In the genomic region with DNA sequence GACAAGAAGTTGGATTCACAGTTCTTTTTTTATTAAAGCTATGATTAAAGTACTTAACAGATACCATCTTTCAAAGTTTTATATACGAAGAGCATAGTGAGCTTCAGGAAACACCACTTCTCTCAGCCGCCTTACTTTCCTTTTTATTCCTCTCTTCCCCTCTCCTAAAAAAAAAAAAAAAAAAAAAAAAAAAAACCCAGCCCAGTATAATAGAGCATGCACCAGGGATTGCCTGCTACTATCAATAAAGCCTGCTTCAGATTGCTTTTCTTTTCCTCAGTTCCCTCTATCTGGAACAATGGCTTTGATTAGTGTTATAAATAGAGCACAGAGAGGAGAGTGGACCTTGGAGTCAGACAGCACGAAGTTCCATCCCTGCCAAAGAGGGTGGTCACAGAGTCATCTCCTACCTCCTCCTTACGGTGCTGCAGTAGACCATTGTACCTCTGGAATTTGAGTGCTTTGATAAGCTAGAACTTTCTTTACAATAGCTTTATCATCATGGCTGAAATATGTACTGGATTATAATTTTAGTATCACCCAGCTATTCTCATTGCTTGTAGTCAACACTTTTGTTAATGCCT, we compare ENCODE assay signal across 9 mouse cellular contexts. TPM values are rescaled to one million over a fixed set of nuclear protein-coding genes. Genes with fewer than 3 reads are reported as not detected.
DNase-seq lines count a peak whose midpoint lies in the region; ATAC-seq lines count a peak whose summit lies in the region.
"Had no signal": no experiment of that assay in that cellular context is flagged by ENCODE, and none has a peak within 500 bp of the region (broad histone marks: within the 10 kb centered on the region; RNA-seq: fewer than 3 reads in every experiment).

No protein-coding gene starts in this region.

- H3K27me3 ChIP-seq in heart, embryonic 14.5 days (ENCODE audit: control insufficient read depth, insufficient read depth, low read length): no peaks in the 10 kb centered on the region
- peaks cover 47% of the 10 kb centered on the region for H3K27me3 ChIP-seq in liver, embryonic 16.5 days (ENCODE audit: control insufficient read depth, insufficient read depth, low read depth, low read length)

- H3K9me3 ChIP-seq in heart, embryonic 14.5 days (ENCODE audit: control insufficient read depth, low read length): no peaks in the 10 kb centered on the region
- no peaks in the 10 kb centered on the region for H3K9me3 ChIP-seq in liver, embryonic 16.5 days (replicated peaks; ENCODE audit: control insufficient read depth, low read length)
- H3K9me3 ChIP-seq: G1E had no signal

- WGBS in heart, embryonic 14.5 days: 22% methylated on average over 4 of the region's 4 CpGs
- WGBS in liver, embryonic 16.5 days (ENCODE audit: insufficient replicate concordance): 36% methylated on average over 4 of the region's 4 CpGs

- peak overlapping the region; percentile 28 to 91; a peak in 3 of 4 replicates for H3K4me3 ChIP-seq in heart, embryonic 14.5 days (ENCODE audit: control insufficient read depth in 1 of 2, insufficient read depth in 1 of 2, low read depth in 1 of 2, low read length in 2 of 2)
- H3K4me3 ChIP-seq in liver, embryonic 16.5 days (ENCODE audit: low read depth, low read length): no peak overlapping the region

- no peak for ATAC-seq in heart, embryonic 14.5 days (ENCODE audit: insufficient number of reproducible peaks, insufficient read depth, low FRiP score, low read depth)
- ATAC-seq in liver, embryonic 16.5 days (ENCODE audit: low read depth): no peak
- ATAC-seq in activated CD4-positive, CD25-positive, alpha-beta regulatory T cell, adult 4 months: no peak

- H3K27ac ChIP-seq in heart, embryonic 14.5 days (replicated peaks in 1 of 2; ENCODE audit: control insufficient read depth in 1 of 2, insufficient read depth in 1 of 2, low read depth in 2 of 2, low read length in 2 of 2): peak overlapping the region; percentile 70 to 76
- no peak overlapping the region for H3K27ac ChIP-seq in liver, embryonic 16.5 days (ENCODE audit: low read length)

- H3K9ac ChIP-seq in heart, embryonic 14.5 days (ENCODE audit: low read length): peak overlapping the region; percentile 95
- no peak overlapping the region for H3K9ac ChIP-seq in liver, embryonic 16.5 days (ENCODE audit: low read depth, low read length)

- DNase-seq in heart, adult 11 months: peak; percentile 88
- no peak for DNase-seq in heart, postnatal 36 days
- DNase-seq in brain, adult 2 months (ENCODE audit: low read depth, low spot score): peak; percentile 43
- DNase-seq in natural killer cell, adult 2 months (ENCODE audit: low spot score in 2 of 2): no peak
- no peak for DNase-seq in testis, postnatal 10 days (ENCODE audit: low spot score)

- H3K4me1 ChIP-seq in heart, embryonic 14.5 days (ENCODE audit: control insufficient read depth in 2 of 2, insufficient read depth in 2 of 2, low read length in 2 of 2): peaks cover 0 to 10% of the 10 kb centered on the region in 2 experiments; a peak in 1 of 4 replicates
- peaks cover 38% of the 10 kb centered on the region for H3K4me1 ChIP-seq in liver, embryonic 16.5 days (ENCODE audit: control insufficient read depth, low read depth, low read length)

- H3K4me2 ChIP-seq in heart, embryonic 14.5 days (ENCODE audit: low read length): peak overlapping the region; percentile 94
- peak overlapping the region; percentile 30 for H3K4me2 ChIP-seq in liver, embryonic 16.5 days (ENCODE audit: low read depth, low read length)

- no peaks in the 10 kb centered on the region for H3K36me3 ChIP-seq in heart, embryonic 14.5 days (ENCODE audit: control insufficient read depth, insufficient read depth, low read length)
- H3K36me3 ChIP-seq in liver, embryonic 16.5 days (ENCODE audit: control insufficient read depth, insufficient read depth): peaks cover 7% of the 10 kb centered on the region
- H3K36me3 ChIP-seq: G1E had no signal

- intact Hi-C loops in heart, postnatal 36 days (cut with DNase I): loop anchor here (5.0 kb wide), 2 partner anchors 100 to 125 kb away; no protein-coding TSS in a partner anchor

RNA-seq across cellular contexts. Expression of a gene that starts 30.4 kb away (rescaled TPM):
- total RNA-seq in heart, postnatal 36 days (2021): 10 to 100 TPM; 76.8 to 88.5 TPM
- polyA plus RNA-seq in heart, embryonic 14.5 days (2014; fragmentation: Nextera tagmentation; extraction: Ambion mirVana): 102 and 104 TPM in 2 replicates
- 143 and 145 TPM in 2 replicates for polyA plus RNA-seq in liver, embryonic 16.5 days (2015; fragmentation: Nextera tagmentation; extraction: Ambion mirVana)
- polyA plus RNA-seq in activated CD4-positive, CD25-positive, alpha-beta regulatory T cell, adult 4 months (2017; shearing (Covaris generic)): 10 to 100 TPM; 12.4 to 12.7 TPM

RNA-seq across cellular contexts. Expression of a gene that starts 31.4 kb away (rescaled TPM):
- 10 to 100 TPM; 77.6 to 93.0 TPM for total RNA-seq in heart, postnatal 36 days (2021)
- polyA plus RNA-seq in heart, embryonic 14.5 days (2014; fragmentation: Nextera tagmentation; extraction: Ambion mirVana): 8.8 and 8.9 TPM in 2 replicates
- 3.7 and 3.8 TPM in 2 replicates for polyA plus RNA-seq in liver, embryonic 16.5 days (2015; fragmentation: Nextera tagmentation; extraction: Ambion mirVana)
- polyA plus RNA-seq in activated CD4-positive, CD25-positive, alpha-beta regulatory T cell, adult 4 months (2017; shearing (Covaris generic)): under 1 TPM in 1 of 2 experiments, not detected in 1; 0.09 TPM

Comparison
In these comparisons a context has a peak if more than half of its experiments do, and no peak if none do; other contexts are left out.
1. DNase-seq: peak in heart, adult 11 months (single experiment) and brain, adult 2 months (single experiment); none in heart, postnatal 36 days (0 of 2), natural killer cell, adult 2 months (0 of 2) and testis, postnatal 10 days (single experiment).